Mouse (Mus musculus): ENCODE measurements around the gene Glrx5. TPM values are rescaled to one million over a fixed set of nuclear protein-coding genes. Genes with fewer than 3 reads are reported as not detected.

Glrx5 gene
- polyA plus RNA-seq, 1 experiment from 2014 or later, result 150 TPM

DNA sequence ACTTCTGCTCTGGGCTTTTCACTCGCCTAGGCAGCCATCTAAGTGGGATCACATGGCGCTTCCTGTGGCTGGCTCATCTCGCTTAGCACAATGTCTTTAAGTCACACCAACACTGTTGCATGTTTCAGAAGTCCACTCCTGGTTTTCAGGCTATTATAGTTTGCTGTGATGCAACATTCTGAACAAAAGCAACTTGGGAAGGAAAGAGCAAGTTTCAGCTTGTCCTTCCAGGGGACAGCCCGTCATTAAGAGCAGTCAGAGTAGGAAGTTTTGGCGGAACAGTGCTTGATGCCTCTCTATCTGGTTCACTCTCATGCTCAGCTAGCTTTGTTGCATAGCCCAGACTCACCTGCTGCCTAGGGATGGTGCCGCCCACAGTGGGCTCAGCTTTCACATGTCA, 59.1 kb downstream of the Glrx5 start:
- no peaks in the 10 kb centered on the region for H3K4me1 ChIP-seq (ENCODE audit: control insufficient read depth, insufficient read depth, low read length)
- 82% methylated on average over 6 of the region's 6 CpGs for WGBS
- no peak overlapping the region for H3K27ac ChIP-seq (ENCODE audit: low read length)
- no peaks in the 10 kb centered on the region for H3K27me3 ChIP-seq (ENCODE audit: control insufficient read depth, insufficient read depth, low read length)
- H3K4me3 ChIP-seq (replicated peaks; ENCODE audit: low read length), result no peak overlapping the region
- no peak for ATAC-seq (ENCODE audit: insufficient read depth, low FRiP score)
- H3K4me2 ChIP-seq (ENCODE audit: low read depth, low read length), result no peak overlapping the region
- peaks cover 5% of the 10 kb centered on the region; the same call in 1 of the 2 replicates for H3K9me3 ChIP-seq (replicated peaks; ENCODE audit: control insufficient read depth, low read length)
- no peak overlapping the region for H3K9ac ChIP-seq (ENCODE audit: low read length)
- H3K36me3 ChIP-seq (ENCODE audit: control insufficient read depth, insufficient read depth, low read length), result no peaks in the 10 kb centered on the region

Small RNA genes within 50 kb of the gene (microRNA-seq; reads per million reads assigned to microRNA genes)
- gene Mir3069, result 1.5 reads per million

Other genes with a start within 250 kb of the Glrx5 start
- 2.3 and 2.5 TPM in 2 replicates for gene Clmn, start 167.6 kb upstream of the Glrx5 start, polyA plus RNA-seq (2015; fragmentation: Nextera tagmentation; extraction: Ambion mirVana)
- 0.55 and 0.81 TPM in 2 replicates for gene Syne3, start 22.9 kb upstream of the Glrx5 start, polyA plus RNA-seq (2015; fragmentation: Nextera tagmentation; extraction: Ambion mirVana)
- not detected in 2 replicates for gene Tcl1b2, start 113.3 kb downstream of the Glrx5 start, polyA plus RNA-seq (2015; fragmentation: Nextera tagmentation; extraction: Ambion mirVana)
- gene Tcl1b1, start 127.0 kb downstream of the Glrx5 start, polyA plus RNA-seq (2015; fragmentation: Nextera tagmentation; extraction: Ambion mirVana), result not detected in 2 replicates
- gene Tcl1b5, start 143.7 kb downstream of the Glrx5 start, polyA plus RNA-seq (2015; fragmentation: Nextera tagmentation; extraction: Ambion mirVana), result not detected in 2 replicates
- gene Tcl1b3, start 158.4 kb downstream of the Glrx5 start, polyA plus RNA-seq (2015; fragmentation: Nextera tagmentation; extraction: Ambion mirVana), result not detected in 2 replicates
- not detected in 2 replicates for gene Tcl1b4, start 169.3 kb downstream of the Glrx5 start, polyA plus RNA-seq (2015; fragmentation: Nextera tagmentation; extraction: Ambion mirVana)
- not detected in 2 replicates for gene Tcl1, start 190.1 kb downstream of the Glrx5 start, polyA plus RNA-seq (2015; fragmentation: Nextera tagmentation; extraction: Ambion mirVana)